Mouse (Mus musculus) adrenal gland, postnatal 25 days (tissue): ENCODE data around the gene Ttc30a2. TPM values are rescaled to one million over a fixed set of nuclear protein-coding genes. Genes with fewer than 3 reads are reported as not detected.
"Not testable (repeated sequence)": the region's sequence is repeated elsewhere in the genome, so short reads cannot be mapped to it uniquely, and the experiment has no call there.

Source experiments
- DNase-seq: peaks from one replicate; pipeline ENCODE4 v3.0.0; 2021; ENCODE audit warnings: mixed read lengths
- total RNA-seq: library from RNA; stranded (reverse); gene quantifications from 2 replicates; pipeline ENCODE4 v1.2.3, GENCODE M21; 2021

Gene Ttc30a2
- total RNA-seq, 1 experiment from 2014 or later: 0.79 TPM

GRCm38 (mm10) chr2:75980933-75981439 lies 3.0 kb upstream of the Ttc30a2 start:
- DNase-seq: not testable (repeated sequence)

GRCm38 (mm10) chr2:75976070-75976469 lies 1.9 kb downstream of the Ttc30a2 start:
- DNase-seq: not testable (repeated sequence)

GRCm38 (mm10) chr2:75974131-75974530 lies 3.8 kb downstream of the Ttc30a2 start:
- no peak for DNase-seq

GRCm38 (mm10) chr2:75964972-75965371 lies 13.0 kb downstream of the Ttc30a2 start:
- DNase-seq: peak; percentile 31

- peak; percentile 81 for DNase-seq
Observed at GRCm38 (mm10) chr2:75964512-75964911, 13.5 kb downstream of the Ttc30a2 start.

- no peak for DNase-seq
Observed at GRCm38 (mm10) chr2:75964051-75964450, 13.9 kb downstream of the Ttc30a2 start.

GRCm38 (mm10) chr2:75963211-75963840 lies 14.6 kb downstream of the Ttc30a2 start:
- no peak for DNase-seq

GRCm38 (mm10) chr2:75960366-75961330 lies 17.3 kb downstream of the Ttc30a2 start:
- DNase-seq: peak; percentile 52

GRCm38 (mm10) chr2:75959850-75960365 lies 18.1 kb downstream of the Ttc30a2 start:
- DNase-seq: peak; percentile 16

GRCm38 (mm10) chr2:75959183-75959849 lies 18.7 kb downstream of the Ttc30a2 start:
- peak; percentile 26 for DNase-seq

GRCm38 (mm10) chr2:75955709-75956108 lies 22.3 kb downstream of the Ttc30a2 start:
- no peak for DNase-seq

GRCm38 (mm10) chr2:75953320-75953719 lies 24.6 kb downstream of the Ttc30a2 start:
- no peak for DNase-seq

GRCm38 (mm10) chr2:75950685-75951084 lies 27.3 kb downstream of the Ttc30a2 start:
- no peak for DNase-seq

- peak; percentile 70 for DNase-seq
Observed at GRCm38 (mm10) chr2:75938117-75939063, 39.6 kb downstream of the Ttc30a2 start, which contains the start of gene Ttc30b. Ttc30b (minus strand) TSS chr2:75938585.

- not testable (repeated sequence) for DNase-seq
Observed at GRCm38 (mm10) chr2:75937520-75938116, 40.4 kb downstream of the Ttc30a2 start.

- not testable (repeated sequence) for DNase-seq
Observed at GRCm38 (mm10) chr2:75936685-75937084, 41.3 kb downstream of the Ttc30a2 start.

- DNase-seq: no peak
Observed at GRCm38 (mm10) chr2:75933541-75933940, 44.4 kb downstream of the Ttc30a2 start.

GRCm38 (mm10) chr2:75930941-75931340 lies 47.0 kb downstream of the Ttc30a2 start:
- no peak for DNase-seq

- DNase-seq: no peak
Observed at GRCm38 (mm10) chr2:75929786-75930444, 48.1 kb downstream of the Ttc30a2 start.

- DNase-seq: no peak
Observed at GRCm38 (mm10) chr2:75929141-75929540, 48.8 kb downstream of the Ttc30a2 start.
